Mouse (Mus musculus): ENCODE measurements around the gene Hoxd1. TPM values are rescaled to one million over a fixed set of nuclear protein-coding genes. Genes with fewer than 3 reads are reported as not detected.
A peak's percentile ranks its signal among the peaks of the same experiment; 100 is the strongest.

Hoxd1 gene
- total RNA-seq (2021) (not detected), polyA plus RNA-seq (2012; rRNA removed) (not detected in 2 replicates)
- long read RNA-seq = 0 reads

GRCm38 (mm10) chr2:74762522-74763244, at the start of gene Hoxd1:
TSS of gene Hoxd1 (plus strand) at chr2:74762980.
- no peak for DNase-seq

GRCm38 (mm10) chr2:74713239-74714150, 49.3 kb upstream of the Hoxd1 start:
- Histone ChIP-seq H3K27ac (no peak overlapping the region), H3K36me3 (ENCODE audit: control insufficient read depth, insufficient read depth, low read length) (no peaks in the 10 kb centered on the region), H3K4me1 (ENCODE audit: control insufficient read depth, insufficient read depth, low read length) (no peaks in the 10 kb centered on the region), H3K9ac (ENCODE audit: low read depth, low read length) (no peak overlapping the region), H3K79me2 (replicated peaks; ENCODE audit: control insufficient read depth, insufficient read depth, low read length) (no peaks in the 10 kb centered on the region), H3K27me3 (ENCODE audit: control insufficient read depth, insufficient read depth, low read length) (peaks cover 24% of the 10 kb centered on the region), H3K4me3 (no peak overlapping the region)
- TF ChIP-seq EP300 (IDR thresholded peaks at IDR 0.05; ENCODE audit: insufficient read depth, low read depth, low read length) (no peak), POLR2A (IDR thresholded peaks at IDR 0.05; ENCODE audit: insufficient read depth, low read depth, low read length) (no peak), CTCF (IDR thresholded peaks at IDR 0.05) (no peak)
- intact Hi-C loops (cut with DNase I) = no loop called here
- DNase-seq = peak in 1 of 2 experiments; percentile 18
- WGBS = 15% methylated on average over 19 of the region's 19 CpGs

More at GRCm38 (mm10) chr2:74762522-74763244, at the start of gene Hoxd1:
- intact Hi-C loops (cut with DNase I) = no loop called here
- H3K9ac ChIP-seq (ENCODE audit: low read depth, low read length) = peak within 1 kb of the TSS; percentile 41
- peak within 1 kb of the TSS; percentile 41 for H3K4me3 ChIP-seq
- 1% methylated on average over 61 of the region's 61 CpGs for WGBS
- H3K27me3 ChIP-seq (ENCODE audit: control insufficient read depth, insufficient read depth, low read length) = peaks cover 20% of the 10 kb centered on the region
- TF ChIP-seq EP300 (IDR thresholded peaks at IDR 0.05; ENCODE audit: insufficient read depth, low read depth, low read length) (no peak), POLR2A (IDR thresholded peaks at IDR 0.05; ENCODE audit: insufficient read depth, low read depth, low read length) (no peak)
- no peak within 1 kb of the TSS for H3K27ac ChIP-seq
- no peaks in the 10 kb centered on the region for H3K79me2 ChIP-seq (replicated peaks; ENCODE audit: control insufficient read depth, insufficient read depth, low read length)
- no peaks in the 10 kb centered on the region for H3K36me3 ChIP-seq (ENCODE audit: control insufficient read depth, insufficient read depth, low read length)
- H3K4me1 ChIP-seq (ENCODE audit: control insufficient read depth, insufficient read depth, low read length) = no peaks in the 10 kb centered on the region; the same call in 1 of the 2 replicates

GRCm38 (mm10) chr2:74714156-74714789, 48.5 kb upstream of the Hoxd1 start:
- intact Hi-C loops (cut with DNase I) = no loop called here
- TF ChIP-seq POLR2A (IDR thresholded peaks at IDR 0.05; ENCODE audit: insufficient read depth, low read depth, low read length) = no peak
- TF ChIP-seq EP300 (IDR thresholded peaks at IDR 0.05; ENCODE audit: insufficient read depth, low read depth, low read length) = no peak
- TF ChIP-seq CTCF (IDR thresholded peaks at IDR 0.05) = no peak
- Histone ChIP-seq H3K79me2 (replicated peaks; ENCODE audit: control insufficient read depth, insufficient read depth, low read length) (no peaks in the 10 kb centered on the region), H3K4me1 (ENCODE audit: control insufficient read depth, insufficient read depth, low read length) (no peaks in the 10 kb centered on the region), H3K36me3 (ENCODE audit: control insufficient read depth, insufficient read depth, low read length) (no peaks in the 10 kb centered on the region), H3K27ac (no peak overlapping the region), H3K9ac (ENCODE audit: low read depth, low read length) (no peak overlapping the region), H3K4me3 (no peak overlapping the region), H3K27me3 (ENCODE audit: control insufficient read depth, insufficient read depth, low read length) (peaks cover 24% of the 10 kb centered on the region)
- no peak for DNase-seq
- 19% methylated on average over 18 of the region's 18 CpGs for WGBS

GRCm38 (mm10) chr2:74714881-74715280, 47.9 kb upstream of the Hoxd1 start:
- H3K4me3 ChIP-seq = no peak overlapping the region
- no peak for TF ChIP-seq CTCF (IDR thresholded peaks at IDR 0.05)
- no peak for TF ChIP-seq EP300 (IDR thresholded peaks at IDR 0.05; ENCODE audit: insufficient read depth, low read depth, low read length)
- TF ChIP-seq POLR2A (IDR thresholded peaks at IDR 0.05; ENCODE audit: insufficient read depth, low read depth, low read length) = no peak
- no peaks in the 10 kb centered on the region for H3K36me3 ChIP-seq (ENCODE audit: control insufficient read depth, insufficient read depth, low read length)
- WGBS = 15% methylated on average over 14 of the region's 14 CpGs
- no peak overlapping the region for H3K9ac ChIP-seq (ENCODE audit: low read depth, low read length)
- intact Hi-C loops (cut with DNase I) = loop anchor here (1.0 kb wide), 2 partner anchors 340 to 423 kb away; no protein-coding TSS in a partner anchor
- peaks cover 23% of the 10 kb centered on the region for H3K27me3 ChIP-seq (ENCODE audit: control insufficient read depth, insufficient read depth, low read length)
- H3K27ac ChIP-seq = no peak overlapping the region
- no peak for DNase-seq
- no peaks in the 10 kb centered on the region for H3K79me2 ChIP-seq (replicated peaks; ENCODE audit: control insufficient read depth, insufficient read depth, low read length)
- H3K4me1 ChIP-seq (ENCODE audit: control insufficient read depth, insufficient read depth, low read length) = no peaks in the 10 kb centered on the region

GRCm38 (mm10) chr2:74715504-74716241, 47.1 kb upstream of the Hoxd1 start:
- 5% methylated on average over 26 of the region's 26 CpGs for WGBS
- peak; percentile 75 to 85 for DNase-seq
- H3K27ac ChIP-seq = no peak overlapping the region
- peaks cover 21% of the 10 kb centered on the region for H3K27me3 ChIP-seq (ENCODE audit: control insufficient read depth, insufficient read depth, low read length)
- TF ChIP-seq EP300 (IDR thresholded peaks at IDR 0.05; ENCODE audit: insufficient read depth, low read depth, low read length) = peak; percentile 60; the same call in 1 of the 2 replicates
- no peak for TF ChIP-seq POLR2A (IDR thresholded peaks at IDR 0.05; ENCODE audit: insufficient read depth, low read depth, low read length)
- TF ChIP-seq CTCF (IDR thresholded peaks at IDR 0.05) = peak; percentile 88
- H3K36me3 ChIP-seq (ENCODE audit: control insufficient read depth, insufficient read depth, low read length) = no peaks in the 10 kb centered on the region
- H3K4me1 ChIP-seq (ENCODE audit: control insufficient read depth, insufficient read depth, low read length) = no peaks in the 10 kb centered on the region
- H3K9ac ChIP-seq (ENCODE audit: low read depth, low read length) = no peak overlapping the region
- H3K79me2 ChIP-seq (replicated peaks; ENCODE audit: control insufficient read depth, insufficient read depth, low read length) = no peaks in the 10 kb centered on the region
- H3K4me3 ChIP-seq = no peak overlapping the region
- intact Hi-C loops (cut with DNase I) = loop anchor here (1.0 kb wide), 3 partner anchors 249 to 423 kb away; no protein-coding TSS in a partner anchor
